Mouse (Mus musculus): ENCODE data around the gene Rab44. TPM values are rescaled to one million over a fixed set of nuclear protein-coding genes. Genes with fewer than 3 reads are reported as not detected.
A peak's percentile ranks its signal among the peaks of the same experiment; 100 is the strongest.

Gene Rab44
- polyA plus RNA-seq, 1 experiment from 2014 or later = 0.20 TPM

DNA sequence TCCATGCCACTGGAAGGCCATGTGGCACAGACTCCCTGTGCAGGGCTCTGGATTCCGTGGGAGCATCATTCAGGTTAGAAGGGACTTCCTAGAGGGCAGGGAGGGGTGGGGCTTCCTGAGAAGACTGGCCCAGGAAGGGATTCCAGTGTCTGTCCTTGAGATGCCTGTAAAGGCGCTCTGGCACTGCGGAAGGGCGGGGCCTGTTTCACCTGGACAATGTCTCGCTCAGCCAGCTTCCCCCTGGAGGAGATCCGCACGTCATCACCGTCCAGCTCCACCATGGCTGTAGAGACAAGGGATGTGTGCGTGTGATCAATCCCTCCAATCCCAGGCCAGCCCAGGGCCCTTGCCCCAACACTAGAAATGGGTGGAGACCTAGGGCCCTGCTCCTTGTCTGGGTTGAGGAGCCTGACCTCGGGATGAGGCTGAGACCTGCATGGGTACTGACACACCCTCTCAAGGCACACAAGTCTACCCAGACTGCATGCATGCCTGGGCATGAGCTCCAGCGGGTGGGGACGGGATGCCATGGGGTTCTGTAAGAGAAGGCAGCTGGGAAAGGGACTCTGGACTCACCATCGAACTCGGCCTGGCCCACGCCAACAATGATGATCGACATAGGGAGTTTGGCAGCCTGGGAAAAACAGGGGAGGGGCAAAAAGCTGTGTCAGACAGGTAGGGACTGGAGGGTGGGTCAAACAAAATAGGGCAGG, 46.0 kb downstream of the Rab44 start:
- 88% methylated on average over 16 of the region's 16 CpGs for WGBS
- ATAC-seq (ENCODE audit: low FRiP score, low TSS enrichment) = no peak
- H3K9me3 ChIP-seq (ENCODE audit: control insufficient read depth, low read length) = no peaks in the 10 kb centered on the region

DNA sequence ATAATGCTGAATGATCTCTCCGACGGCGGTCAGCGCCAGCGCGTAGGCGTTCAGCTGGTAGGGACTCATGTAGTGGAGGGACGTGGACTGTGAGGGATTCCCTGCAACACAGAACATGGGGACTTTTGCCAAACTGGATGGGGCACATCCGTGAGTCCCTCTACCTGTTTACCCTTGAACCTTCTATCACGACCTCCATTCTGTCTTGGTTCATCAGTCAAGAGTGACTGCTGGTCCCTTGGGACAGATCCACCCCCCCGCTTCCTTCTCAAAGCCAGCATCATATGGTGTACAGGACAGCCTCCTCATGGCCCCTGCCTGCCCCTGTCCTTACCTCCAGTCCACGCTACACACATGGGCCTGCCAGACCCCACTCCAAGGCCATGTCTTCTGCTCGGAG, 48.4 kb downstream of the Rab44 start:
- no peak overlapping the region for H3K27ac ChIP-seq (replicated peaks; ENCODE audit: low read depth, low read length)
- no peak overlapping the region for H3K4me3 ChIP-seq (replicated peaks; ENCODE audit: low read depth, low read length)
- no peaks in the 10 kb centered on the region for H3K9me3 ChIP-seq (ENCODE audit: control insufficient read depth, low read length)
- no peaks in the 10 kb centered on the region for H3K36me3 ChIP-seq (ENCODE audit: control insufficient read depth, insufficient read depth, low read length)
- WGBS = 95% methylated on average over 13 of the region's 13 CpGs
- no peak for ATAC-seq (ENCODE audit: low FRiP score, low TSS enrichment)
- no peak for DNase-seq
- H3K9ac ChIP-seq (replicated peaks; ENCODE audit: low read length) = no peak overlapping the region
- no peak overlapping the region for H3K4me2 ChIP-seq (ENCODE audit: low read length)
- peaks cover 21% of the 10 kb centered on the region for H3K4me1 ChIP-seq (ENCODE audit: control insufficient read depth, insufficient read depth, low read length)
- H3K27me3 ChIP-seq (ENCODE audit: control insufficient read depth, insufficient read depth, low read length) = no peaks in the 10 kb centered on the region

More for the DNA sequence above, 46.0 kb downstream of the Rab44 start:
- Histone ChIP-seq H3K27ac (replicated peaks; ENCODE audit: low read depth, low read length) (no peak overlapping the region), H3K27me3 (ENCODE audit: control insufficient read depth, insufficient read depth, low read length) (no peaks in the 10 kb centered on the region), H3K4me1 (ENCODE audit: control insufficient read depth, insufficient read depth, low read length) (peaks cover 18% of the 10 kb centered on the region), H3K4me3 (replicated peaks; ENCODE audit: low read depth, low read length) (no peak overlapping the region), H3K9ac (replicated peaks; ENCODE audit: low read length) (no peak overlapping the region), H3K36me3 (ENCODE audit: control insufficient read depth, insufficient read depth, low read length) (no peaks in the 10 kb centered on the region), H3K4me2 (ENCODE audit: low read length) (no peak overlapping the region)
- no peak for DNase-seq

DNA sequence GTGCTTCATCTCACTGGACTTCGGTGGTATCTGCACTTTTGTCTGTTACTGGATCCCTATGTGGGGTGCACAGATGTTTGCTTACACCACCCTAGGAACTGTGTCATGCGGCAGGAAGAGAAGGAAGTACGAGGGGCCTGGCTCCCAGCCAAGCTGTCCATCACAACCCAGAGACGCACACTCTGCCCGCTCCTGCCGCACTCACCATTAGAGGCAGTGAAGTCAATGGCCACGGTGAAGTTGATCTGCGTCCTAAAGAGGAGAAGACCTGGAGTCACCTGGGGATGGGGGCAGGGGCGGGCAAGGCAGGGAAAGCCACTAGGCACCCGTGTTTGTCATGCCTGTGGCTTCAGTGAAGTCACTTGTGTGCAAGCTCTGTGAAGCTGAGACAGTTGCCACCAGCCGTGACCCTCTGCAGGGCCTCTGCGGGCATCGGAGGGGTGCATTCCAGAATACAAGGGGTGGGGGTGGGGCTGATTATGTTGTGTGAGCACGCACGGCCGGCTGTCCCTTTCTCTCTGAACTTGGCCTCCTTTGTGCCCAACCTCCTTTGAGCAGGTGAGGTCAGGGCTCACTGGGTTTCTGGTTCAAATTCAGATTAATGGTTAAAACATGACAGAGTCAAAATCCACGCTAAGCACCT, 50.6 kb downstream of the Rab44 start:
- Histone ChIP-seq H3K27me3 (ENCODE audit: control insufficient read depth, insufficient read depth, low read length) (no peaks in the 10 kb centered on the region), H3K4me1 (ENCODE audit: control insufficient read depth, insufficient read depth, low read length) (peaks cover 22% of the 10 kb centered on the region), H3K9me3 (ENCODE audit: control insufficient read depth, low read length) (no peaks in the 10 kb centered on the region), H3K27ac (replicated peaks; ENCODE audit: low read depth, low read length) (peak overlapping the region; percentile 89), H3K36me3 (ENCODE audit: control insufficient read depth, insufficient read depth, low read length) (no peaks in the 10 kb centered on the region), H3K9ac (replicated peaks; ENCODE audit: low read length) (no peak overlapping the region), H3K4me3 (replicated peaks; ENCODE audit: low read depth, low read length) (no peak overlapping the region), H3K4me2 (ENCODE audit: low read length) (0 out of 2 replicates have a peak overlapping the region, but pooled peaks have one; percentile 3)
- ATAC-seq (ENCODE audit: low FRiP score, low TSS enrichment) (no peak), DNase-seq (peak; percentile 55)
- 10% methylated on average over 17 of the region's 17 CpGs for WGBS

DNA sequence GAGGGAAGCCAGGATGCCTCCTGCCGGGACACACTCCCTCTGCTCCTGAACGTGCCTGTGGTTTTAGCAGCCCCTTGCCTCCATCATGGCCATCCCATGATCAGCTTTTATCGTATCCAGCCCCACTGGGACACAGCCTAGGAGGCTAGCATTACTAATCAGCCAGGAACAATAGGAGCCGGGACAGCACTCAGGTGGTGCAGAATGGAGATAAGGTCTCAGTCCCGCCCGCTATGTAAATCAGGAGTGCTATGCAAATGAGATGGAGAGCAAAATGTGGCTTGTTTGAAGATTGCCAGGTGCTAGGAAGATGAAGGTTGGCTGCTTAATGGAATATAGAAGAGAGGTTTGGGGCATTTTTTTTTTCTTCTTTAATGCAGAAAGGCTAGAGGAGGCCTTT, 51.5 kb downstream of the Rab44 start:
- H3K9me3 ChIP-seq (ENCODE audit: control insufficient read depth, low read length) = no peaks in the 10 kb centered on the region
- H3K27ac ChIP-seq (replicated peaks; ENCODE audit: low read depth, low read length) = peak overlapping the region; percentile 89
- no peak overlapping the region for H3K4me3 ChIP-seq (replicated peaks; ENCODE audit: low read depth, low read length)
- H3K9ac ChIP-seq (replicated peaks; ENCODE audit: low read length) = no peak overlapping the region; the same call in 1 of the 2 replicates
- peak; percentile 66; the same call in 1 of the 2 replicates for ATAC-seq (ENCODE audit: low FRiP score, low TSS enrichment)
- no peaks in the 10 kb centered on the region for H3K36me3 ChIP-seq (ENCODE audit: control insufficient read depth, insufficient read depth, low read length)
- no peak overlapping the region for H3K4me2 ChIP-seq (ENCODE audit: low read length)
- H3K27me3 ChIP-seq (ENCODE audit: control insufficient read depth, insufficient read depth, low read length) = no peaks in the 10 kb centered on the region
- H3K4me1 ChIP-seq (ENCODE audit: control insufficient read depth, insufficient read depth, low read length) = peaks cover 22% of the 10 kb centered on the region
- WGBS = 4% methylated on average over 6 of the region's 6 CpGs
- DNase-seq = peak; percentile 81

DNA sequence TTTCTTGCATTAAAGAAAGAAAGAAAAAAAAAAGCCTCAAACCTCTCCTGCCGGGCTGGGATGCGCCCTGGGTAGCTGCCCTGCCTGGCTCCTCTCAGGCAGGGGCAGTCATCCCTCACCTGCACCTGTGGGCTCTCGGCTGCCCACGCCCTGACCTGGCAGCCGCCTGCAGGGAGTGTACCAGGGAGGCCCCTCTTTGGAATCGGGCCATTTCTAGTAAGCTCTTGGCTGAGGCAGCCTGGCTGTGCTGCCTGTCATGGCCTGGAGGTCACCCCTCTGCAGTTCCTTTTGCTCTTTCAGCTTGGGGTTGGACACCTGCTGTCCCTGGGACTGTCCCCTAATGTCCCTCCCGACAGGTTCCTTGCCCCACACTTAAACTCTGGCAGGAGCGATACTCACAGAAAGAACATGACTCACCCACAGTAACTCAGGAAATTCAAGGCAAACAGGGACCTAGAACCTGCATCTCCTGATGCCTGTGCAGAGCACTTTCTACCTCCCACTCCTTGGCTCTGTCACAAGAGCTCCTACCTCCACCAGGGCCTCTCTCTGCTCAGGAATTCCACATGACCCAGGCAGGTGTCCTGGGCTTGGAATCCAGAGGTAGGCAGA, 52.1 kb downstream of the Rab44 start:
- ATAC-seq (ENCODE audit: low FRiP score, low TSS enrichment) = no peak
- Histone ChIP-seq H3K4me2 (ENCODE audit: low read length) (no peak overlapping the region), H3K9me3 (ENCODE audit: control insufficient read depth, low read length) (no peaks in the 10 kb centered on the region), H3K4me3 (replicated peaks; ENCODE audit: low read depth, low read length) (no peak overlapping the region), H3K36me3 (ENCODE audit: control insufficient read depth, insufficient read depth, low read length) (no peaks in the 10 kb centered on the region), H3K9ac (replicated peaks; ENCODE audit: low read length) (no peak overlapping the region; the same call in 1 of the 2 replicates), H3K4me1 (ENCODE audit: control insufficient read depth, insufficient read depth, low read length) (peaks cover 22% of the 10 kb centered on the region), H3K27me3 (ENCODE audit: control insufficient read depth, insufficient read depth, low read length) (no peaks in the 10 kb centered on the region), H3K27ac (replicated peaks; ENCODE audit: low read depth, low read length) (peak overlapping the region; percentile 89)
- WGBS = 33% methylated on average over 8 of the region's 8 CpGs
- peak; percentile 40 for DNase-seq

DNA sequence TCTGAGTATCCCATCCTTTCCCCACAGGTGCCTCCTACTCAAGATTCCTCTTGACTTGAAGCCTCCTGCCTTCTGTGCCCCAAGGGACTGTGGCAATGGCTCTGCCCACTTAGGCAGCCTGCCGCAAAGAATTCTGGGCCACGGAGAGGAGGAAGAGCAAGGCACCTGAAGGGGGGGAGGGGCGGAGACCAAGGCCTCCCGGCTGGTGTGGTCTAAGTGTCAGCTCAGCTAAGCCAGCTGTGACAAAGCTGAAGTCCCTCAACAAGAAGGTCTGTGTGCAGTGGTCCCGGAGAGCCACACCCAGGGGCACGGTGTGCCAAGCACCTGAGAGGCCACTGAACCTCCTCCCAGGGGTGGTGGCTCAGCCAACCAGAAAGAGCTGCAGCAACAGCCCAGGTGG, 53.4 kb downstream of the Rab44 start:
- no peak for ATAC-seq (ENCODE audit: low FRiP score, low TSS enrichment)
- Histone ChIP-seq H3K4me1 (ENCODE audit: control insufficient read depth, insufficient read depth, low read length) (peaks cover 22% of the 10 kb centered on the region), H3K9ac (replicated peaks; ENCODE audit: low read length) (no peak overlapping the region), H3K27ac (replicated peaks; ENCODE audit: low read depth, low read length) (0 out of 2 replicates have a peak overlapping the region, but pooled peaks have one; percentile 89), H3K9me3 (ENCODE audit: control insufficient read depth, low read length) (no peaks in the 10 kb centered on the region), H3K36me3 (ENCODE audit: control insufficient read depth, insufficient read depth, low read length) (no peaks in the 10 kb centered on the region), H3K4me3 (replicated peaks; ENCODE audit: low read depth, low read length) (no peak overlapping the region), H3K27me3 (ENCODE audit: control insufficient read depth, insufficient read depth, low read length) (no peaks in the 10 kb centered on the region), H3K4me2 (ENCODE audit: low read length) (no peak overlapping the region)
- 63% methylated on average over 6 of the region's 6 CpGs for WGBS
- no peak for DNase-seq

DNA sequence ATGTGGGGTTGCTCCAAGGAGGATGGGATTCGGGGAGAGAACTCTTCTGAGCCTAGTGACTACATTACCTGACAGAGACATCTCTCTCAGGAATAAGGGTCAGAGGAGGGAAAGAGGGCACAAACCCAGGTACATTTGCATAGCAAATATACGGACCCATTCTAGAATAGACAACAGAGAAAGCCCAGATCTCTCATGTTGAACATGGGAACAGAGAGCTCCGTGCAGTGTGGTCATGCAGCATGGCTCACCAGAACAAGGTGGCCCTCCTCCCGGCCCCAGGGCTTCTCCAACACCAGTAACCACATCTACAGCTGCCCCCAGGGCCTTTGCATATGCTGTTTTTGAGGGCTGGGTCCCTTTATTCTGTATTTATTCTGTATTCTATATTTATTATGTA, 54.5 kb downstream of the Rab44 start:
- no peak for DNase-seq
- Histone ChIP-seq H3K9ac (replicated peaks; ENCODE audit: low read length) (no peak overlapping the region), H3K36me3 (ENCODE audit: control insufficient read depth, insufficient read depth, low read length) (no peaks in the 10 kb centered on the region), H3K9me3 (ENCODE audit: control insufficient read depth, low read length) (no peaks in the 10 kb centered on the region), H3K4me3 (replicated peaks; ENCODE audit: low read depth, low read length) (no peak overlapping the region), H3K4me1 (ENCODE audit: control insufficient read depth, insufficient read depth, low read length) (peaks cover 22% of the 10 kb centered on the region), H3K4me2 (ENCODE audit: low read length) (no peak overlapping the region), H3K27ac (replicated peaks; ENCODE audit: low read depth, low read length) (no peak overlapping the region), H3K27me3 (ENCODE audit: control insufficient read depth, insufficient read depth, low read length) (no peaks in the 10 kb centered on the region)
- 90% methylated on average over 4 of the region's 4 CpGs for WGBS
- ATAC-seq (ENCODE audit: low FRiP score, low TSS enrichment) = no peak

DNA sequence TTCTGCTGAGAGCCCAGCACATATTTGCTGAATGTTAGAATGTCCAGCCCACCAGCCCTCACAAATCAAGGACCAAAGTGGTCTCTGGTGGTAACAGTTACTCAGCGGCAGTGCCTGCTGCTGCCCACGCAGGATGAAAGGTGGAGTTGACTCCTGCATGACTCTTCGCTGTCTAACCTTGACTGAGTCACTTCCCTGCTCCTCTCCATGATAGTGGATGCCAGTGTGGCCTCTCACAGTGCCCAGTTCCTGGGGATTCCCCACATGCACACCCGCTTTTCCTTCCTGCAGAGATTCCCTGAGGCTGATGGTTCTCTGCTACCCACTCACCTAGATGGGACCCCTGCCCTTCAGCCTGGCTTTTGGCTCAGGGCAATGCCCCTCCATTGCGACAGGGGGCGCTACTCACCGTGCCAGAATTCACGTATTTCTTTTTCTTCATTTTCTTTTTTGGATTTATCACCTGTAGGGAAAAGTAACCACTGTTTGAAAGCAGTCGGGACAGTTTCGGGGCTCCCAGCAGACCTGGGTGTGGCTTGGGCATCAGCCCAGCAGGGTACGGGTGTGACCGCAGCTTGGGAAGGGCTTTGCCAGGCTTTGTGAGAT, 55.2 kb downstream of the Rab44 start:
- no peak for ATAC-seq (ENCODE audit: low FRiP score, low TSS enrichment)
- Histone ChIP-seq H3K27me3 (ENCODE audit: control insufficient read depth, insufficient read depth, low read length) (no peaks in the 10 kb centered on the region), H3K36me3 (ENCODE audit: control insufficient read depth, insufficient read depth, low read length) (no peaks in the 10 kb centered on the region), H3K4me1 (ENCODE audit: control insufficient read depth, insufficient read depth, low read length) (peaks cover 22% of the 10 kb centered on the region), H3K4me3 (replicated peaks; ENCODE audit: low read depth, low read length) (no peak overlapping the region), H3K4me2 (ENCODE audit: low read length) (no peak overlapping the region), H3K9ac (replicated peaks; ENCODE audit: low read length) (no peak overlapping the region), H3K27ac (replicated peaks; ENCODE audit: low read depth, low read length) (no peak overlapping the region), H3K9me3 (ENCODE audit: control insufficient read depth, low read length) (no peaks in the 10 kb centered on the region)
- WGBS = 79% methylated on average over 12 of the region's 12 CpGs
- DNase-seq = no peak

All from midbrain, embryonic 14.5 days (tissue).